Mouse (Mus musculus) splenic B cell, adult 2 months (primary cell): ENCODE results near the gene Psmd7.

Source experiments
- DNase-seq: peaks from one replicate; pipeline ENCODE4 v3.0.0-alpha.2; 2011; ENCODE audit warnings: low read depth, low spot score
- H3K27me3 ChIP-seq: 2 replicates; pipeline ENCODE4 v1.6.1; 2012; ENCODE audit warnings: mild to moderate bottlenecking, low read length, moderate library complexity, mixed read lengths; ENCODE audit not compliant: control insufficient read depth, poor library complexity, insufficient read depth, severe bottlenecking
- H3K36me3 ChIP-seq: 2 replicates; pipeline ENCODE4 v1.6.1; 2012; ENCODE audit warnings: mild to moderate bottlenecking, low read length, moderate library complexity, mixed read lengths; ENCODE audit not compliant: control insufficient read depth, poor library complexity, insufficient read depth, severe bottlenecking

Psmd7 gene

DNA sequence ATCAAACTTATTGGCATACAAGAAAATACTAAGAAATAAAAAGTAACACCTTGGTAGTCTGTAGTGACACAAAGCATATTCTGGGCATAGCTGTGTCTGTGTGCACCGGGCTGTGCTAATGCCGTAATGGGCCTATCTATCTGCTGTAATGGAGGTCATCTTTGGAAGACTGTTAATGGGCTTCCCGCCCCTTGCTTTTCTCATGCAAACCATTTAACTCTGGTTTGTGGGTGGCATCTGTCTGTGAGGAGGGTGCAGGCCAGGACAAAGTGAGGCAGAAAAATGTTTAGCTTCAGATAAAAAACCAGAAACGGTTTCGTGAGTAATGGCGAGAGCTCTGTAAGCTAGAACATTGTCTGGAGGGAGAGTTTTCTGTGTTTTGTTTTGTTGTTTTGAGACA, 6.6 kb upstream of the Psmd7 start:
- Histone ChIP-seq H3K36me3 (no peaks in the 10 kb centered on the region), H3K27me3 (no peaks in the 10 kb centered on the region)
- no peak for DNase-seq

DNA sequence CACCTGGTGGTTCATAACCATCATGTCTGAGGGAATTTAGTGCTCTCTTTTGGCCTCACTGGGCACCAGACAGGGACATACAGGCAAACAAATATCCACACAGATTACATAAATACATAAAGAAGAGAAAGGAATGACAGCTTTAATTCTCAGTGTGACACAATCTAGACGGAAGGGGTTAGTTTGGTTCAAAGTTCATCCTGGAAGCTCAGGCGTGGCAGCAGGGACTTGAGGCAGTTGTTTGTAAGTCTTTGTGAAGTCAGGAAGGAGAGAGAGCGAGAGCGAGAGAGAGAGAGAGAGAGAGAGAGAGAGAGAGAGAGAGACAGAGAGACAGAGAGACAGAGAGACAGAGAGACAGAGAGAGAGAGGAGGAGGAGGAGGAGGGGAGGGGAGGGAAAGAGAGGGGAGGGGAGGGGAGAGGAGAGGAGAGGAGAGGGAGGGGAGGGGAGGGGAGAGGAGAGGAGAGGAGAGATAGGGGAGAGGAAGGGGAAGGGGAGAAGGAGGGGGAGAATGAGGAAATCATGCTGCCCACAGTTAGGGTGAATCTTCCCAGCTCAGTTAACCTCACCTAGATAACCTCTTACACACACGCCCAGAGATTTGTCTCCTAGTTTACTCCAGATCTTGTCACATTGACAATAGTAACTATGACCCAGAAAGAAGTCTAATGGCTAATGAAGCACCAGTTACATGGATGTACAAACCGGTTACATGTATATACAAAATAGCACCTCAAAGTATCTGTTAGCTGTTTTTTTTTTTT, 5.9 kb upstream of the Psmd7 start:
- DNase-seq, result no peak
- Histone ChIP-seq H3K36me3 (no peaks in the 10 kb centered on the region), H3K27me3 (no peaks in the 10 kb centered on the region)

DNA sequence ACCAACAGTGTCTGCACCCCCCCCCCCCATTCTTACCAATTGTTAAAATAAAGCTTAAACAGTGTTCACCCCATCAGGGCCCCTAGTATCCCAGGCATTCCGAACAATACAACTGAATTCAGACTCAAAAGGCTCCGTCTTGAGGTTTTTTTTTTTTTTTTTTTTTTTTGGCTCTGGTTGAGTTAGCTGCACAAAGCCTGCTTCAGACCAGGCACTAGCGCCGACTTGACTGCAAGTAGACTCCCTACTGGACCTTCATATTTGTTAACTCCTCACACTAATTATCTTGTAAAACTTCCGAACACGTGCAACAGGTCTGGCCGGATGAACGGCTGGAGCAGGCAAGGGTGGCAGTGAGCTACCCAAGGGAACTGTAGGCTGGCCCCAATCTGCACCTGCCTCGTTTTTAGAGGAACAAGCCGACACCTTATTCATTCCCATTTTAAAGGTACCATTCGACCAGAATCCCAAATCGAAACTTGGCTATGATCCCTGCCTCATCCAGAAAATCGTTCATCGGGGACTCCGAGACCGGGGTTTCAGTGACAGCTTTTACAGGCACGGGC, 752 bp downstream of the Psmd7 start:
- H3K36me3 ChIP-seq, result peaks cover 9% of the 10 kb centered on the region
- H3K27me3 ChIP-seq, result no peaks in the 10 kb centered on the region
- DNase-seq, result peak; percentile 7

DNA sequence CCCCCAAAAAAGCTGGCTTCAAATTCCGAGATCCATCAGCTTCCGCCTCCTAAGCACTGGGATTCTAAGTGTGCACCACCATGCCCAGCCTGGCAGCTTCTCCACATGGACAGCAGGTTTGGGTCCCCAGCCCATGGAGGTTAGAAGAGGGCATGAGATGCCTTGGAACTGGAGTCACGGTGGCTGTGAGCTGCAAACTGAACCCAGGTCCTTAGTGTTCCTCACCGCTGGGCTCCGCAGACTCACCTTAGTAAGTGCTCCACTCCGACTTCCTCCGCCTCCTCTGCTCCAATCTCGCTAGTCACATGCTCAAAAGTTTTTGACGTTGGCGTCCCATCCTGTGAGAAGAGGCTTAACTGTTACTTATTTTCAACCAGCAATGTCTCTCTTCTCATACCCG, 6.1 kb downstream of the Psmd7 start:
- peaks cover 15% of the 10 kb centered on the region for H3K36me3 ChIP-seq
- no peak for DNase-seq
- H3K27me3 ChIP-seq, result no peaks in the 10 kb centered on the region

DNA sequence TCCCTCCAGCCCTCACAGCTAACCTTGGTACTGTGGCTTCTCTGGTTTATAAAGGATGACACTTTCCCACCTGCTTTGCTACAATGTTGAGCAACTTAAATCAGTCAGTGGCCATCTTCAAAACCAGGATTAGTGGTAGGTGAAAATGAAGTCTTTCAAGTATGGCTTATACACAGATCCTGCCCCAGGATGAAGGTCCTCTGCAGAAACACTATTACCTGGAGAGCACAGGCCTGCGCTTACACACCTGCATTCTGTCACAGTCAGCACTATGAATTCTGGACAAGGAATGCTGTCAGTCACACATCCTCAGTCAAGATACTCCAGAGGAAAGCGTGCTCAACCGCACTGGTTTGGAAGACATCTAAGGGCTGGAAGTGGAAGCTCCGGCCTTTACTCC, 6.7 kb downstream of the Psmd7 start:
- no peak for DNase-seq
- H3K27me3 ChIP-seq, result no peaks in the 10 kb centered on the region

DNA sequence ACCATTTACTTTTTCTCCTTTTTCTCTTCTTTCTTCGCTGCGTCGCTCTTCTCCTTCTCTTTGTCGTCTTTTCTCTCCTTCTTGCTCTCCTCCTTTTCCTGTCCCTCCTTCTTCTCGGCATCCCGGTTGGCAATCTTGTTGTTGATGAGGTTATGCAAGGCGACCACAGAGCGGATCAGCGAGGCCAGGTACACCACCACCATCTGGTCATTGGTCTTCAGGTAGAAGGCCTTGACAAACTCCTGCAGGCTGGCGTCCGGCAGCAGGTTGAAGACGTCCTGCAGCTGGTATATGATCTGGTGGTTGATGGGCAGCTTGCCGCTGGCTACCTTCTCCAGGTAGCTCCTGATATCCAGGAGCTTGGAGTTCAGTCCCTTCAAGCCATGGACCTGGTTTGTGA, 7.4 kb downstream of the Psmd7 start:
- DNase-seq, result no peak
- Histone ChIP-seq H3K27me3 (no peaks in the 10 kb centered on the region), H3K36me3 (peaks cover 15% of the 10 kb centered on the region)

More for the DNA sequence above, 6.7 kb downstream of the Psmd7 start:
- H3K36me3 ChIP-seq, result peaks cover 15% of the 10 kb centered on the region

DNA sequence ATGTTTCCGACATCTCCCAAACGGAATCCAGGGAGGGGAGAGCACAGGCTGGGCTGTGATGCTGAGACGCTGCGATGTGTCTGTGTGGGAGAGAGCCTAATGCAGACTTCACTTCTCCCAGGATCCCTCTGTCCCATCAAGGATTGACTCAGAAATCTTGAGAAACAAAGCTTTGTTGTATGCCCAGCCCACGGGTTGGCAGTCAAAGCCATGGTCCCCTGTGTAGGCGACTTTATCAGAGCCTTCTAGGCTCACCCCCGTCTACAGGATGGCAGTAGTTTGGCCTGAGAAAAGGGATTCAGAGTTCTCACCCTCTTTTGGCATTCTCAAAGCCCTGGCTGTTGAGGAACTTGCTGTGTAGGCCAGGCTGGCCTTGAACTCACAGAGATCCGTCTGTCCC, 9.7 kb downstream of the Psmd7 start:
- no peaks in the 10 kb centered on the region for H3K27me3 ChIP-seq
- no peak for DNase-seq
- H3K36me3 ChIP-seq, result peaks cover 11% of the 10 kb centered on the region

DNA sequence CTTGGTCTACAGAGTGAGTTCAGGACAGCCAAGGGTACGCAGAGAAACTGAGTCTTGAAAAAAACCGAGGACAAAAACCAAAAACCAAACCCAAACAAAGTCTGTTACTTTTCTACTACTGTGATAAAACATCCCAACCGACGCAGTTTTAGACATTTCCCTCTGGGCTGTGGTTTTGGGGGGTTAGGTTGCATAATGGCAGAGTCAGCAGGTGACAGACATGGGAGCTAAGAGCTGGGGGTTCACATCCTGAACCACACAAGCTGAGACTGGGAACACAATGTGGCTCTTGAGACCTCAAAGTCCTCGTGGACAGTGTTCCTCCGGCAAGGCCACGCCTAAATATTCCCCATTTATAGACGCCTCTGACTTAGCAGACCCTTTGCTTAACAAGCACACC, 10.1 kb downstream of the Psmd7 start:
- no peak for DNase-seq
- H3K27me3 ChIP-seq, result no peaks in the 10 kb centered on the region
- peaks cover 9% of the 10 kb centered on the region for H3K36me3 ChIP-seq

DNA sequence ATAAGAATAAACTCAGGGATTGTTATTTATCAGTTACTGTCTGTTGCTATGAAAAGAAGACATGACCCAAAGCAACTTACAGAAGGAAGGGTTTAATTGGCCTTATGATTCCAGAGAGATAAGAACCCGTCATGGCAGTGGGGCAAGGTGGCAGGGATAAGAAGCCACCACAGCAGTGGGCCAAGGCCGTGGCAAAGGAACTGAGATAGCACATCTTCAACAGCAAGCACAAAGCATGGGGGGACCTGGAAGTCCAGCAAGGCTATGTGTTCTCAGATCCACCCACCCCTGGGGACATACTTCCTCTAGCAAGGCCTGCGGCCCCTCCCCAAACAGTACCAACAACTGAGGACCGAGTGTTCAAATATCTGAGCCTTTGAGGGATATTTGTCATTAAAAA, 10.6 kb downstream of the Psmd7 start:
- H3K27me3 ChIP-seq, result no peaks in the 10 kb centered on the region
- DNase-seq, result no peak
- peaks cover 6% of the 10 kb centered on the region; the same call in 1 of the 2 replicates for H3K36me3 ChIP-seq

DNA sequence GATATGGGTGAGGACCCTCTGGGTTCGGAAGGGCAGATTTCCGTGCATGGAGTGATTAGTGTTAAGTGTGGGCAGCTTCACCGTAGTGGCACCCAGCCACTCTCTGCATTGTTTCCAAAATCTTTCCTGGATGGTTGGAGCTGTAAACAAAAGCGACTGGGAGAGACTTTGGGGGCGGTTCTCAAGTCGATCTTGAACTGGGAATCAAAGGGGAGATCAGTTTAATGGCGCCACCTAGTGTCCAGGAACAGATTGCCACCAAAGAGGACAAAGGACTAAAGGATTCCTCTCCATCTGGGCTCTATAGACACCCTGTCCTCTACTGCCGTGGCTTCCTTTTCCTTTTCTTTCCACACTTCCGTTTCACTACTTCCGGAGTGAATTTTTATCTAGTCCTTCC, 11.6 kb downstream of the Psmd7 start:
- Histone ChIP-seq H3K27me3 (no peaks in the 10 kb centered on the region), H3K36me3 (peaks cover 3% of the 10 kb centered on the region; the same call in 1 of the 2 replicates)
- DNase-seq, result peak; percentile 80

DNA sequence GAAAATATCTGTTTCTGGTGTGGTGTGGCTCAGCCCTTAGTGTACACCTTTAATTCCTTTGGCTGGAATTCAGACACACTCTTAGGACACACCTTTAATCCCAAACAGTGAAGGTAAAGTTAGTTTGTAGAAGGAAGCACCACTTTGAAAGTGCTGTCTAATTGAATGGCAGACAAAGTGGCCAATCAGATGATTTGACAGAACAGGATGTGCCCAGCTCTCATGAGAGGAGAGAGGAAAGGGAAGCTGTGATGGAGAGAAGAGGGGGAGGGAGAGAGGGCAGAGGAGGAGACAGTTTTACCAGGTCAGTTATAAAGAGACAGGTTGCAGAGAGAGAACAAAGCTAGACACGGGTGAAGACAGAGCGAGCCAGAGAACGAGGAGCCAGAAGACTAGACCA, 13.5 kb downstream of the Psmd7 start:
- Histone ChIP-seq H3K36me3 (no peaks in the 10 kb centered on the region), H3K27me3 (no peaks in the 10 kb centered on the region)
- DNase-seq, result peak; percentile 49

DNA sequence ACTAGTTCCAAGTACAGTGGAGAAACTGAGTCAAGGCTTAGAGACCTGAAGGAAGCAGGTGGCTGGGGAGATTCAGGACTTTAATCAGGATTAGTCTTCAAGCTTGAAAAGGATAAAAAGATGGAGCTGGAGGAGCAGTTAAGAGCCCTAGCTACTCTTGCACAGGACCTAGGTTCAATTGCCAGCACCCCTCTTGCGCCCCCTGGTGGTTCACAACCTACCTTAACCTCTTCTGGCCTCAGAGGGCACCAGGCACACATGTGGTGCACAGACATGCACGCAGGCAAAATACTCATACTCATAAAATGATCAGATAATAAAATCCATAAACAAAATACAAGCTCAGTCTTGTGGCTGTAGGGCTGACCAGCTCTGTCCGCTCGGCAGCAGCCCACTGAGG, 15.8 kb downstream of the Psmd7 start:
- Histone ChIP-seq H3K36me3 (no peaks in the 10 kb centered on the region), H3K27me3 (no peaks in the 10 kb centered on the region)
- DNase-seq, result peak; percentile 85

DNA sequence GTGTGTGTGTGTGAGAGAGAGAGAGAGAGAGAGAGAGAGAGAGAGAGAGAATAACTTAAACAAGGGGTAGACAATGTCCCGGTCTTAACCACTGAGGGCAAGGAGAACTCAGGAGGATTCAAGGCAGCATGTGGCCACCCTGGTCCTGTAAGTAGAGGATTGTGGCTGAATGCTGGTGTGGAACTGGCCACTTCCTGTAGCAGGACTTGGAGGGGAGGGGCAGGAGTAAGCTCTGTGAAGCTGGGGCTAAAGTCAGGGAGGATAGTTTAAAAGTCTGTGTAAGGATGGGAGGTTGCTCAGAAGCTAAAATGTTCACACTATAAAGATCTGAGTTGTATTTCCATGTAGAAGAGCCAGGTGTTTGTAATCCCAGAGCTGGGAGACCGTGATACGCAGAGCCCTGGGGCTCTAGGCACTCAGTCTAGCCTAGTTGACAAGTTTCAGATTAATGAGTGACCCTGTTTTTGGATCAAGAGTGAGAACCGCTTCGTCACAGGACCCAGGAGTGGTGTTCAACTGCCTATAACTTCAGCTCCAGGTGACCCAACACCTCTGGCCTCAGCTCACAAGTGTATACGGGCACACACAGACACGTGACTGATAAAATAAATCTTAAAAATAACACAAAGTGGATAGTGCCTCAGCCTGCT, 16.7 kb downstream of the Psmd7 start:
- Histone ChIP-seq H3K27me3 (no peaks in the 10 kb centered on the region), H3K36me3 (no peaks in the 10 kb centered on the region)
- no peak for DNase-seq

DNA sequence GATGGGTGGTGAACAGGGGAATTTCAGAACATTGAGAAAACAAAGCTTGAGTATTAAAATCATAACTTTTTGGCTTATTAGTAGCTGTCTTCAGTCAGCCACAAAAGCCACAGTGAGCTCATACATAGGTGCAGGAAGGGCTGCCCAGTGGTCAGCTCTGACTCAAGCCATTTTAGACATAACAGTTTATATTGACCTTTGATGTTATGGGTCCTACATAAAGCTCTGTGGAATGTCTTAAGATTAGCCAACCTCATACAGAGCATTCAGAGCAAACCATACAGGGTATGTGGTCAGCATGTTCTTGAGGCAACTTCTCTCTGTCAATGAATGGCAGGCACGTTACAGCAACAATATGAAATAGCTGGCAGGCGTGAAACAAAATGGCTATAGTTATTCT, 17.2 kb downstream of the Psmd7 start:
- H3K27me3 ChIP-seq, result no peaks in the 10 kb centered on the region
- no peak for DNase-seq

DNA sequence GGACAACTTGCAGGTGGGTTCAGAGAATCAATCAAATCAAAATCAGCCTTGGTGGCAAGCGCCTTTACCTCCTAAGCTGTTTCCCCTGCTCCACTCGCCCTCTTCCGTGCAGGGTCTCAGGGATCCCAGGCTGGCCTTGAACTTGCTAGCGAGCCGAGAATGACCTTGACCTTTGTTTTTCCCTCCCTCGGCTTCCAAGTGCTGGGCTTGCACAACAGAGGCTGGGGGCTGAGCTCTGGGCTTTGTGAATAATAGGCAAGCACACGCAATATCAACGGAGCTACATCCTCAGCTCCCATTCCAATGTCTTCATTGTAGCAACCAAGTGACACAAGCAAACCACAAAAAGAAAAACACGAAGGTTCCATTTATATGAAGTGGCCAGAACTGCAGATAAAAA, 26.1 kb downstream of the Psmd7 start:
- no peaks in the 10 kb centered on the region for H3K27me3 ChIP-seq
- H3K36me3 ChIP-seq, result peaks cover 2% of the 10 kb centered on the region
- no peak for DNase-seq

More for the DNA sequence above, 17.2 kb downstream of the Psmd7 start:
- H3K36me3 ChIP-seq, result no peaks in the 10 kb centered on the region
